Comparison of ENCODE assay signal across 14 mouse cellular contexts in genomic region chr7:112500134-112500490, GRCm38 (mm10).
DNase-seq lines count a peak whose midpoint lies in the region; ATAC-seq and TF ChIP-seq lines count a peak whose summit lies in the region.
"Had no signal": no experiment of that assay in that cellular context is flagged by ENCODE, and none has a peak within 500 bp of the region (broad histone marks: within the 10 kb centered on the region; RNA-seq: fewer than 3 reads in every experiment).

No protein-coding gene starts in this region.

- 2% methylated on average over 7 of the region's 7 CpGs for WGBS in kidney, embryonic 15.5 days
- WGBS in kidney, adult 2 months: 39% methylated on average over 7 of the region's 7 CpGs
- under 1% methylated on average over 7 of the region's 7 CpGs for WGBS in neural tube, embryonic 12.5 days

- no peak for ATAC-seq in kidney, embryonic 15.5 days (replicated peaks; ENCODE audit: low FRiP score)
- no peak for ATAC-seq in neural tube, embryonic 12.5 days (ENCODE audit: low FRiP score, low read depth)
- ATAC-seq: hindbrain, postnatal 0 days; liver, embryonic 12.5 days had no signal

- H3K4me1 ChIP-seq in kidney, embryonic 15.5 days: peaks cover 89% of the 10 kb centered on the region
- peaks cover 36% of the 10 kb centered on the region for H3K4me1 ChIP-seq in kidney, adult 2 months (ENCODE audit: control insufficient read depth, insufficient read depth, low read length)
- peaks cover 36% of the 10 kb centered on the region for H3K4me1 ChIP-seq in embryonic fibroblast, embryonic 13.5 days (ENCODE audit: control insufficient read depth, insufficient read depth, low read length)
- H3K4me1 ChIP-seq in neural tube, embryonic 12.5 days: peaks cover 60% of the 10 kb centered on the region

- H3K4me2 ChIP-seq in kidney, embryonic 15.5 days: peak overlapping the region; percentile 40
- peak overlapping the region; percentile 28 for H3K4me2 ChIP-seq in neural tube, embryonic 12.5 days (replicated peaks)
- H3K4me2 ChIP-seq: liver, embryonic 12.5 days had no signal

- H3K27me3 ChIP-seq in kidney, embryonic 15.5 days: no peaks in the 10 kb centered on the region
- no peaks in the 10 kb centered on the region for H3K27me3 ChIP-seq in kidney, adult 2 months (replicated peaks; ENCODE audit: control insufficient read depth, insufficient read depth, low read length)
- H3K27me3 ChIP-seq in neural tube, embryonic 12.5 days (replicated peaks): no peaks in the 10 kb centered on the region
- H3K27me3 ChIP-seq: liver, embryonic 12.5 days had no signal

- H3K4me3 ChIP-seq in kidney, embryonic 15.5 days (replicated peaks): no peak overlapping the region
- no peak overlapping the region for H3K4me3 ChIP-seq in kidney, adult 2 months (ENCODE audit: insufficient read depth, low read depth, low read length)
- H3K4me3 ChIP-seq in embryonic fibroblast, embryonic 13.5 days (ENCODE audit: insufficient read depth, low read length): no peak overlapping the region
- no peak overlapping the region for H3K4me3 ChIP-seq in neural tube, embryonic 12.5 days
- H3K4me3 ChIP-seq: left cerebral cortex, adult 2 months; liver, embryonic 12.5 days had no signal

- TF ChIP-seq CTCF in kidney, adult 2 months (conservative IDR thresholded peaks at IDR 0.05; ENCODE audit: insufficient read depth, insufficient read length, low read depth, low read length): no peak
- TF ChIP-seq CTCF in embryonic fibroblast, embryonic 13.5 days (IDR thresholded peaks at IDR 0.05; ENCODE audit: borderline replicate concordance, insufficient read depth, low read length): no peak

- TF ChIP-seq POLR2A in kidney, adult 2 months (IDR thresholded peaks at IDR 0.05; ENCODE audit: low read depth, low read length): no peak
- TF ChIP-seq POLR2A in embryonic fibroblast, embryonic 13.5 days (IDR thresholded peaks at IDR 0.05; ENCODE audit: low read depth, low read length): no peak

- DNase-seq in kidney, adult 2 months: no peak
- peak; percentile 50 for DNase-seq in embryo, embryonic 11.5 days (ENCODE audit: low read depth, low spot score)
- no peak for DNase-seq in cerebellum, postnatal 25 days
- no peak for DNase-seq in right cerebral cortex, adult 2 months (ENCODE audit: low spot score in 2 of 2)
- no peak for DNase-seq in adrenal gland, adult 2 months
- DNase-seq: adrenal gland, adult 8-10 months; cerebellum, postnatal 10 days; thymus, adult 18-20 months had no signal

- H3K27ac ChIP-seq in kidney, embryonic 15.5 days: peak overlapping the region; percentile 64
- H3K27ac ChIP-seq in kidney, adult 2 months (ENCODE audit: insufficient read depth, low read depth, low read length): no peak overlapping the region
- H3K27ac ChIP-seq in embryonic fibroblast, embryonic 13.5 days (ENCODE audit: insufficient read depth, low read length): peak overlapping the region; percentile 88
- H3K27ac ChIP-seq in neural tube, embryonic 12.5 days: no peak overlapping the region
- H3K27ac ChIP-seq: hindbrain, postnatal 0 days; left cerebral cortex, adult 2 months; liver, embryonic 12.5 days had no signal

- H3K36me3 ChIP-seq in kidney, embryonic 15.5 days: no peaks in the 10 kb centered on the region
- no peaks in the 10 kb centered on the region for H3K36me3 ChIP-seq in kidney, adult 2 months (ENCODE audit: control insufficient read depth, insufficient read depth, low read length)
- no peaks in the 10 kb centered on the region for H3K36me3 ChIP-seq in neural tube, embryonic 12.5 days
- H3K36me3 ChIP-seq: liver, embryonic 12.5 days had no signal

- H3K9me3 ChIP-seq in kidney, embryonic 15.5 days (replicated peaks): no peaks in the 10 kb centered on the region
- H3K9me3 ChIP-seq in neural tube, embryonic 12.5 days: no peaks in the 10 kb centered on the region
- H3K9me3 ChIP-seq: liver, embryonic 12.5 days had no signal

- H3K9ac ChIP-seq in kidney, embryonic 15.5 days: no peak overlapping the region
- H3K9ac ChIP-seq in neural tube, embryonic 12.5 days: no peak overlapping the region
- H3K9ac ChIP-seq: liver, embryonic 12.5 days had no signal

Comparison
In these comparisons a context has a peak if more than half of its experiments do, and no peak if none do; other contexts are left out.
1. H3K27ac ChIP-seq: peak in kidney, embryonic 15.5 days (single experiment) and embryonic fibroblast, embryonic 13.5 days (single experiment); none in kidney, adult 2 months (single experiment) and neural tube, embryonic 12.5 days (single experiment).